Mouse (Mus musculus) neural tube, embryonic 10.5 days (tissue): ENCODE measurements at regions not wholly inside any gene's neighbourhood (a gene's known extent, or its start where the extent isn't known, plus 50 kb on each side); places are given as distances from the start of the nearest gene placed in this dataset.

Experiments
- DNase-seq: peaks from one replicate; pipeline ENCODE4 v3.0.0-alpha.2; 2017; ENCODE audit warnings: low spot score; ENCODE audit errors: extremely low spot score

GRCm38 (mm10) chr16:15052389-15052923 lies 146.1 kb downstream of the Efcab1 start:
- DNase-seq = no peak

GRCm38 (mm10) chr16:15052924-15053793 lies 146.8 kb downstream of the Efcab1 start:
- DNase-seq = peak; percentile 81

- peak; percentile 28 for DNase-seq
These were observed 147.4 kb downstream of the Efcab1 start for GRCm38 (mm10) chr16:15053840-15054239.

- peak; percentile 22 for DNase-seq
These were observed 148.0 kb downstream of the Efcab1 start for GRCm38 (mm10) chr16:15054306-15055001.

GRCm38 (mm10) chr16:15055697-15056096 lies 149.3 kb downstream of the Efcab1 start:
- DNase-seq = no peak

GRCm38 (mm10) chr16:15070485-15070960 lies 164.1 kb downstream of the Efcab1 start:
- DNase-seq = no peak

GRCm38 (mm10) chr16:15074407-15074806 lies 168.0 kb downstream of the Efcab1 start:
- no peak for DNase-seq

GRCm38 (mm10) chr16:15083692-15084091 lies 177.3 kb downstream of the Efcab1 start:
- DNase-seq = no peak

- DNase-seq = no peak
These were observed 177.8 kb downstream of the Efcab1 start for GRCm38 (mm10) chr16:15084147-15084752.

- DNase-seq = peak; percentile 77
These were observed 178.6 kb downstream of the Efcab1 start for GRCm38 (mm10) chr16:15084753-15085728.

GRCm38 (mm10) chr16:15086556-15086955 lies 180.2 kb downstream of the Efcab1 start:
- DNase-seq = no peak

GRCm38 (mm10) chr16:15103938-15104337 lies 197.5 kb downstream of the Efcab1 start:
- no peak for DNase-seq

GRCm38 (mm10) chr16:15107234-15107633 lies 200.8 kb downstream of the Efcab1 start:
- no peak for DNase-seq

GRCm38 (mm10) chr16:15113131-15113530 lies 204.1 kb upstream of the Gm21897 start:
- DNase-seq = no peak

- DNase-seq = no peak
These were observed 203.2 kb upstream of the Gm21897 start for GRCm38 (mm10) chr16:15113989-15114556.

- DNase-seq = no peak
These were observed 202.6 kb upstream of the Gm21897 start for GRCm38 (mm10) chr16:15114574-15115230.

- DNase-seq = no peak
These were observed 201.9 kb upstream of the Gm21897 start for GRCm38 (mm10) chr16:15115386-15115785.

GRCm38 (mm10) chr16:15119799-15120198 lies 197.5 kb upstream of the Gm21897 start:
- DNase-seq = no peak

GRCm38 (mm10) chr16:15128996-15129395 lies 188.3 kb upstream of the Gm21897 start:
- DNase-seq = no peak

GRCm38 (mm10) chr16:15129806-15130205 lies 187.5 kb upstream of the Gm21897 start:
- no peak for DNase-seq
